Mouse (Mus musculus) forebrain, embryonic 14.5 days (tissue): ENCODE data around the gene Trmt1. TPM values are rescaled to one million over a fixed set of nuclear protein-coding genes. Genes with fewer than 3 reads are reported as not detected.
"Not testable (repeated sequence)": the region's sequence is repeated elsewhere in the genome, so short reads cannot be mapped to it uniquely, and the experiment has no call there.

Experiments used
- ATAC-seq: fragments of 200-750 bp; cut with Nextera tagmentation; 2 replicates; pipeline ENCODE4 v1.8.0; 2017; ENCODE audit warnings: mild to moderate bottlenecking, moderate library complexity
- DNase-seq: peaks from one replicate; pipeline ENCODE4 v3.0.0-alpha.2; 2015; ENCODE audit warnings: low spot score
- H3K27ac ChIP-seq: fragments of 300-500 bp; sonication (generic); 2 replicates; pipeline ENCODE4 v1.5.1; 2014; ENCODE audit warnings: low read depth, mild to moderate bottlenecking, control low read depth, low read length, moderate library complexity
- H3K27me3 ChIP-seq: fragments of 300-500 bp; sonication (generic); replicated peaks from 2 replicates; pipeline ENCODE4 v1.6.1; 2014; ENCODE audit warnings: low read length, control low read depth, mixed read lengths; ENCODE audit not compliant: control insufficient read depth, insufficient read depth
- H3K36me3 ChIP-seq: fragments of 300-500 bp; sonication (generic); 2 replicates; pipeline ENCODE4 v1.6.1; 2014; ENCODE audit warnings: low read length, control low read depth; ENCODE audit not compliant: control insufficient read depth, insufficient read depth
- H3K4me1 ChIP-seq: fragments of 300-500 bp; sonication (generic); 2 replicates; pipeline ENCODE4 v1.6.1; 2014; ENCODE audit warnings: antibody characterized with exemption, low read length, control low read depth; ENCODE audit not compliant: control insufficient read depth, insufficient read depth
- H3K4me2 ChIP-seq: fragments of 300-500 bp; sonication (generic); 2 replicates; pipeline ENCODE4 v1.6.1; 2014; ENCODE audit warnings: mild to moderate bottlenecking, control low read depth, low read length
- H3K4me3 ChIP-seq: fragments of 300-500 bp; sonication (generic); 2 replicates; pipeline ENCODE4 v1.5.1; 2014; ENCODE audit warnings: low read depth, low read length, control low read depth
- H3K9ac ChIP-seq: fragments of 300-500 bp; sonication (generic); 2 replicates; pipeline ENCODE4 v1.6.1; 2014; ENCODE audit warnings: mild to moderate bottlenecking, low read length, control low read depth, moderate library complexity
- H3K9me3 ChIP-seq: fragments of 300-500 bp; sonication (generic); replicated peaks from 2 replicates; pipeline ENCODE4 v1.6.1; 2016; ENCODE audit warnings: low read length, control low read depth, mixed read lengths; ENCODE audit not compliant: control insufficient read depth
- WGBS: fragments of 180-500 bp; shearing (Covaris S2); extraction: QIAGEN DNeasy Blood & Tissue Kit; methylation state at CpG from one replicate; pipeline ENCODE4 v1.1.7; 2014; 5-methylcytosine and 5-hydroxymethylcytosine counted together
- polyA plus RNA-seq: library from polyadenylated mRNA; unstranded; fragments of >200 nt; fragmentation: Nextera tagmentation; extraction: Ambion mirVana; gene quantifications from 2 replicates; pipeline ENCODE4 v1.2.1, GENCODE M21; 2014

The Trmt1 gene
- polyA plus RNA-seq, 1 experiment from 2014 or later: 47.8 TPM

DNA sequence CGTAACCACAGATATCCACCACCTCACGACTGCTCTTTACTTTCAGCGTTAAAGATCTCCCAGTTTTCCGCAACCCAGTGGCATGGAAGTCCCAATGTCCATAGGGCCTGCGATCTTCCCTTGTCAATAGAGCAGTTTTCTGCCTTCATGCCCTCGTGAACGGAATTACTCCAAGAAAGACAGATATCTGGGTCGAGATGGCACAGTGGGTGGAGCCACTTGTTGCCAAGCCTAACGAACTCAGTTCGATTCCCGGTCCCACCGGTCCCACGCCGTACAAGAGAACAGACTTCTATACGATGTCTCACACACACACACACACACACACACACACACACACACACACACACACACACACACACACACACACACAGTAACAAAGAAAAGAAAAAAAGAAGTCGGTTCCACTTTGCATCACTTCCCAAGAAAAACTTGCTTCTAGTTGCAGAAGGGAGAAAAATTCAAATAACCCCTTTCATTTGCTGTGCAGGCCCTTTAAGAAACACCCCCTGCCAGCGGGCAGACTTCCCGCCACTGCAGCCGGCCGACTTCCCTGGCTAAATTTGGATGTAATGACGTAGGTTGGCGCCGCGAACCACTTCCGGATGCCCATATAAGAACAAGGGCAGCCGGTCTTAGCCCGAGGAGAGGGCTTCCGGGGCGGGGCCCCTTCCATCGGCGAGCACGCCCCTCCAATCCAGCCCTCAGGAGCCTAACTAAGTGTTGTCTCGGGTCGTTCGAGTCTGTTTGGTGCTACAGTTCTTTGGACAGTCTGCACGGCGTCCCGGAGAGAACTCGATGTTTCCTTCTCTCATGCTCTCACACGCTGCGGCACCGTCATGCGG, 22.4 kb upstream of the Trmt1 start:
- H3K27me3 ChIP-seq: no peaks in the 10 kb centered on the region
- WGBS: 3% methylated on average over 43 of the region's 43 CpGs
- peaks cover 6% of the 10 kb centered on the region; the same call in 1 of the 2 replicates for H3K36me3 ChIP-seq
- peak overlapping the region; percentile 90 for H3K27ac ChIP-seq
- peaks cover 34% of the 10 kb centered on the region for H3K4me1 ChIP-seq
- H3K9ac ChIP-seq: peak overlapping the region; percentile 84
- H3K4me3 ChIP-seq: peak overlapping the region; percentile 69
- peak overlapping the region; percentile 92 for H3K4me2 ChIP-seq
- peak; percentile 85 for ATAC-seq
- no peaks in the 10 kb centered on the region for H3K9me3 ChIP-seq
- DNase-seq: peak; percentile 98

DNA sequence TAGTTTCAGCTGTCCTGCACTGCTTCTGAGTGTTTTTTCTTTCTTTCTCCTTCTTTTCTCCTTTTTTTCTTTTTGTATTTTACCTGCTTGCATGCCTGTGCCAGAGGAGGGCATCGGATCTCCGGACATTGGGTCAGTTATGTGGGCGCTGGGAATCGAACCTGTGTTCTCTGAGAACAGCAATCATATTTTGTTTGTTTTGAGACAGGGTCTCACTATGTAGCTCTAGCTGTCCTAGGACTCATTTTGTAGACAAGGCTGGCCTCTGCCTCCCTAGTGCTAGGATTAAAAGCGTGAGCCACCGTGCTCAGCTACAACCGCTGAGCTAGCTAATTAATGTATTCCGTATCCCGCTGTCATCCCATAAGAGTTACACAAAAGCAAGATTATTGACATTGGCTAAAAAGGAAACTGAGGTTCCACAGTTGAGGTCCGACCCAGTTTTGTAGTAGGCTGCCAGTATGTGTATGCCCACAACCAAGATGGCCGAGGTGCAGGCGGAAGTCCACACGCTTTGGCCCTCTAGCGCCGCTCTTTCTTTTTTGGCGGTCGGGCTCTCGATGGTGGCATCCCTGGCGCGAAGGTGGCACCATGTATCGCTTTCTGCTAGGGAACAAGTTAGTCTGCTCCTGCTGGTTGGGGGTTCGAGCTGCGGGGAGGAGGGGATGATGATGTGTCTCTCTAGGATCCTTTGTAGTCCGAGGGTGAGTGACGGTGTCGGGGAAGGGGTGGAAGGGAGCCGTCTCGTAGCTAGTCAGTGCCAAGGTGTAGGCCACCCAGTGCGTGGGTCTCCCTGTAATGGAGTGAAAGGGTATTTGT, 21.3 kb upstream of the Trmt1 start:
- ATAC-seq (peak; percentile 51), DNase-seq (peak; percentile 90)
- H3K27me3 ChIP-seq: no peaks in the 10 kb centered on the region
- H3K4me1 ChIP-seq: peaks cover 34% of the 10 kb centered on the region
- peak overlapping the region; percentile 84 for H3K9ac ChIP-seq
- peak overlapping the region; percentile 90 for H3K27ac ChIP-seq
- peaks cover 11% of the 10 kb centered on the region; the same call in 1 of the 2 replicates for H3K36me3 ChIP-seq
- peak overlapping the region; percentile 92 for H3K4me2 ChIP-seq
- H3K9me3 ChIP-seq: no peaks in the 10 kb centered on the region
- H3K4me3 ChIP-seq: peak overlapping the region; percentile 69
- WGBS: under 1% methylated on average over 29 of the region's 29 CpGs

DNA sequence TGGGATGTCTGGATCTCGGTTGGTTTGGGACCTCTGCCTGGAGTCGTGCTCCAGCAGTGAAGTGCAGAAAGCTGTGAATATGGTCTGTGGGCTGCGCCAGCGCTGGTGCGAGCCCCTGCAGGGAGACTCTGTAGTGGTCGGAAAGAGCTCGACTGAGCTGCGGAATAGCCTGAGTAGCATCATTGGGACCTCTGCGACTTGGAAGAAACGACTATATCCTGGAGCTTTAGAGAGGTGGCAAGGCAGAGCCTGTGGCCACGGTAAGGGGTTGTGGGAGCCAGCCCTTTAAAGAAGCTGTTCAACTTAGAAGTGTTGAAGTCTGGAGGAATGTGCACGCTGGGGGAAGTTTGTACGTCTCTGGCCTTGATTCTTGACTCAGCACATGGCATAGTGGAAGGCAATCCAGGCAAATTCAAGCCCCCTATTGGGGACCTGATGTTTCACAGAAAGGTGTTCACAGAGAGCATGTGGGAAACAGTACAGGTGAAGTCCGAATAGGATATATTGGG, 20.7 kb upstream of the Trmt1 start:
- Histone ChIP-seq H3K4me3 (peak overlapping the region; percentile 69), H3K4me1 (peaks cover 27% of the 10 kb centered on the region), H3K27me3 (no peaks in the 10 kb centered on the region), H3K9ac (peak overlapping the region; percentile 84), H3K27ac (peak overlapping the region; percentile 90), H3K36me3 (peaks cover 15% of the 10 kb centered on the region; the same call in 1 of the 2 replicates), H3K4me2 (peak overlapping the region; percentile 92), H3K9me3 (no peaks in the 10 kb centered on the region)
- ATAC-seq (peak; percentile 3; the same call in 1 of the 2 replicates), DNase-seq (peak; percentile 29)
- 3% methylated on average over 14 of the region's 14 CpGs for WGBS

DNA sequence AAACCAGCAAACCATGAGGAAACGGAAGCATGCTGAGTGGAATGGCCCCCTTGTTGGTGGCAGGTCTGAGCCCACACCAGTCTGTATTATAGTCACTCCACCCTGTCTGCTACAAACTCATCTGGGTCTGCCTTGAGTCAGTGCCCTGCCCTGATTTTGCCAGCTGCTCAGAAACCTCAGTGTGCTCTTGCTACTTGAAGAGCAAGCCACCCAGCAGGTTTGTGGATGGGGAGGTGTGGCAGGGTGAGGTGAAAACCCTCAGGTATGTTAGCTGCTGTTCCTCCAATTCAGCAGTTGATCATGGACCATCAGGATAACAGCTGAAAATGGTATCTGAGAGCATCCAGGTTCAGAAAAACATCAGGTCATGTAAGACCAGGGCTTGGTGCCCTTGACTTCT, 18.0 kb upstream of the Trmt1 start:
- ATAC-seq: no peak
- 85% methylated on average over 1 of the region's 1 CpGs for WGBS
- no peak for DNase-seq

DNA sequence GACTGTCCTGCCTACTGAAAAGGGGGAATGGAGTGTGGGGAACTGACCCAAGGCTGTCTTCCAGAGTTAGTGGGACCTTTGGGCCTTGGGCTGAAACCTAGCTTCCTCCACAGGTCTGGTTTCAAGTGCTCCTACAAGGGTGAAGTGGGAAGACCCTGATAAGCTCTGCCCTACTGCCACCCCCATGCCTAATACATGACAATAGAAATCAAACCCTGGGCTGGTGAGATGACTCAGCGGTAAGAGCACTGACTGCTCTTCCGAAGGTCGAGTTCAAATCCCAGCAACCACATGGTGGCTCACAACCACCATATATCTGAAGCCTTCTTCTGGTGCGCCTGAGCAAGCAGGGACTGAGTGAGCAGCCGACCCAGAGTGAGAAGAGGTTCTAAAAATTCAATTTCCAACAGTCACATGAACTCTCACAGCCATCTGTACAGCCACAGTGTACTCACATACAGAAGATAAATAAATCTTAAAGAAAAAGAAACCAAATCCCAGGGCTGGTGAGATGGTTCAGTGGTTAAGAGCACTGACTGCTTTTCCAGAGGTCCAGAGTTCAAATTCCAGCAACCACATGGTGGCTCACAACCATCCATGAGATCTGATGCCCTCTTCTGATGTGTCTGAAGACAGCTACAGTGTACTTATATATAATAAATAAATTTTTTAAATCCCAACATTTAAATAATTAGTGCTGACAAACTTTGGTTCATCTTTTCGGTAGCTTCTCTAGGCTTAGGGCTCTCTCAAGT, 17.2 kb upstream of the Trmt1 start:
- Histone ChIP-seq H3K4me3 (no peak overlapping the region), H3K4me1 (peaks cover 8% of the 10 kb centered on the region; the same call in 1 of the 2 replicates), H3K9ac (no peak overlapping the region), H3K9me3 (no peaks in the 10 kb centered on the region), H3K4me2 (no peak overlapping the region), H3K27ac (no peak overlapping the region), H3K27me3 (no peaks in the 10 kb centered on the region), H3K36me3 (peaks cover 48% of the 10 kb centered on the region)
- DNase-seq: no peak
- WGBS: 84% methylated on average over 6 of the region's 6 CpGs
- ATAC-seq: no peak

More for the DNA sequence above, 18.0 kb upstream of the Trmt1 start:
- Histone ChIP-seq H3K4me1 (peaks cover 13% of the 10 kb centered on the region; the same call in 1 of the 2 replicates), H3K9me3 (no peaks in the 10 kb centered on the region), H3K36me3 (peaks cover 41% of the 10 kb centered on the region), H3K9ac (no peak overlapping the region), H3K27me3 (no peaks in the 10 kb centered on the region), H3K4me3 (no peak overlapping the region), H3K4me2 (no peak overlapping the region), H3K27ac (no peak overlapping the region)

DNA sequence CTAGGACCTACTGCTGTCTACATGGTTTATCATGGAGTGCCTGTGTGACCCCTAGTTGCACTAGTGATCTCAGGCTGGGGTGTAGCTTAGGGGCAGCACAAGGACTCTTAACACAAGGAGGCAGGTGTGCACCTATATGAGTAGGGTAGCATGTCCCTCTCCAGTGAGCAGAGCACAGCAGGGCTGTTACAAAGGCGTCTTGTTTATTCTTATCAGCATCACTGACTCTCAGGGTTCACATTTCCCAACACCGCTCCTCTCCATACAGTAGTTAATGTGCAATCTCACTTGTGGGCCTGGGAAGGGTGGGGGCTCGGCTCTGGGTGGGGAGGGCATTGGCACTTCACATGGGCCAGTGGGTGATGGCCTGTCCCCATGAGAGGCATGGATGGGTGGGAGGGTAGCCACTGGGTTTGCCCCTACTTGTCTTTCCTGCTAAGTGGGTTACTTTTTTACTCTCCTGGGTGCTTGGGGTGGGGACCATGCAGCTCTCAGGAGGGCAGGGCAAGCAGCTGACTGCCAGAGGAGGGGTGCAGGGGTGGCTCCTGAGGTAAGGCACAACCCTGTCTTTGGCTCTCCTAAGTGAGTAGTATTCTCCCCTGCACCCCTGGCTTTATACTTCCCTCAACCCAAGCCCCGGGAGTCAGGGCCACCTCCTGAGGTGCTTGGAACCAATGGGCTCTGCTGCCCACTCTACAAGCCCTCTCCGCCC, 15.7 kb upstream of the Trmt1 start:
- not testable (repeated sequence) for H3K27me3 ChIP-seq, H3K4me1 ChIP-seq, ATAC-seq, H3K9me3 ChIP-seq, H3K9ac ChIP-seq, H3K4me3 ChIP-seq, H3K27ac ChIP-seq, H3K4me2 ChIP-seq, DNase-seq
- WGBS: 95% methylated on average over 5 of the region's 5 CpGs
- peaks cover 63% of the 10 kb centered on the region for H3K36me3 ChIP-seq

DNA sequence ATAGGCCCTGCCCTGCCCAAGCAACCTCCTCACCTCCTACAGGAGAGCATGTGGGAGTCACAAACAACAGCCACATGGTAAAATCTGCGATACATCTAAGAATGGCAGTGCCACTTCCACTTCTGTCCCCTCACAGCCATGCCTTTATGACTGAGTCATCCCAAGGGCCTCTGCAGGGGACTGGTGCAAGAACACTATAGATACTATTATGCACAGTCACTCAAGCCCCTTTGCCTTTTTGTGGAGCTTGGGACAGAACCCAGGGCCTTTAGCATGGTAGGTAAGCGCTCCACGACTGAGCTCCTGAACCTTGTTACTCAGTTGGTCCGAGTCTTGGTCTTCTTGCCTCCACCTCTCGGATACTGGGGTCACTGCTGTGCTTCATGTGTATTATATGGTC, 8.8 kb upstream of the Trmt1 start:
- no peaks in the 10 kb centered on the region for H3K4me1 ChIP-seq
- H3K36me3 ChIP-seq: peaks cover 53% of the 10 kb centered on the region
- H3K9me3 ChIP-seq: no peaks in the 10 kb centered on the region
- ATAC-seq (no peak), DNase-seq (no peak)
- no peak overlapping the region for H3K27ac ChIP-seq
- no peak overlapping the region for H3K4me2 ChIP-seq
- 95% methylated on average over 5 of the region's 5 CpGs for WGBS
- no peak overlapping the region for H3K9ac ChIP-seq
- no peaks in the 10 kb centered on the region for H3K27me3 ChIP-seq
- H3K4me3 ChIP-seq: no peak overlapping the region

DNA sequence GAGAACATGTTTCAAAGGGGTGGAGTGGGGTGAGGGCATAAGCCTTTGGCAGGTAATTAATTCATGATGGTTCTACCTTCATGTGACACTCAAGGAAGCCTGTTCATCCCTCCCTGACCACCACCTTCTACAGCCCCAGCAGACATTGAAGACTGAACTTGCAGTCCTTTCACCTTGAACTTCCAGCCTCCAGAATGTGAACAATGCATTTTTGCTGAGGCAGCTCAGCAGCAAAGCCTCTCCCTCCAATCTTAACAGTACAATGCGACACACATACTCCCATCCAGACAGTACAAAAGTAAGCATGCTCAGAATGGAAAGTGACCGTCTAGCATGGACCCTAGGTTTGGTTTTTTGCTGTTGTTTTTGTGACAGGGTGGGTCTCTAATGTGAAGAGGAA, 4.6 kb upstream of the Trmt1 start:
- Histone ChIP-seq H3K4me2 (no peak overlapping the region), H3K4me1 (peaks cover 12% of the 10 kb centered on the region), H3K36me3 (peaks cover 24% of the 10 kb centered on the region), H3K9me3 (no peaks in the 10 kb centered on the region), H3K27ac (no peak overlapping the region), H3K4me3 (no peak overlapping the region), H3K27me3 (no peaks in the 10 kb centered on the region), H3K9ac (no peak overlapping the region)
- ATAC-seq (no peak), DNase-seq (no peak)
- WGBS: 82% methylated on average over 2 of the region's 2 CpGs
